Mouse (Mus musculus): ENCODE results near the gene Tlx1.

DNA sequence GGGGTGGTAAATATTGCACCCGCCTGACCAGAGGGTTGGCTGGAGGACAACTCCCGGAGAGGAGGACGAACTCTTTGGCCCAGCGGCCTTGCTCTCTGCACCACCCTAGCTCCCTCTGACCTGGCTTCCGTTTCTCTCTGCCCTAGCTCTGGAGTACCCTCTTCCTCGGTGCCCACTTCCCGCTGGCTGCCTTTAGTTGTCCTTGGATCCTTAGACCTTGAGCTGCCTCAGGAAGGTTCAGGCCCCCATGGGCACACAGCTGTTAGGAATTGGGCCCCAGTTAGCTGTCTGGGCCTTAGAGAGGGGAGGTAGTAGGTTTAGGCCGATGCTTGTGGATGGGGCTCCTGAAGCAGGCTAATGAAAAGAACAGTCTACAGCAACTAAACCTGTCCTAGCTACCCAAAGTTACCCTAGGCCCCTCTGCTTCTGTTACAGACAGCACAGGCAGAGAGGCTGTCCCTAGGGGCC is 1.7 kb downstream of the Tlx1 start:
- TF ChIP-seq MAX (IDR thresholded peaks at IDR 0.05) (no peak), CTCF (IDR thresholded peaks at IDR 0.05; ENCODE audit: control insufficient read depth, insufficient read depth, insufficient read length) (no peak), USF1 (IDR thresholded peaks at IDR 0.05; ENCODE audit: low read depth) (no peak), MYOD1 (IDR thresholded peaks at IDR 0.05; ENCODE audit: control insufficient read depth, insufficient read length, low read depth) (no peak)

Measured in C2C12 (cell line).